ENCODE assay signal across 8 mouse cellular contexts in the genomic region with DNA sequence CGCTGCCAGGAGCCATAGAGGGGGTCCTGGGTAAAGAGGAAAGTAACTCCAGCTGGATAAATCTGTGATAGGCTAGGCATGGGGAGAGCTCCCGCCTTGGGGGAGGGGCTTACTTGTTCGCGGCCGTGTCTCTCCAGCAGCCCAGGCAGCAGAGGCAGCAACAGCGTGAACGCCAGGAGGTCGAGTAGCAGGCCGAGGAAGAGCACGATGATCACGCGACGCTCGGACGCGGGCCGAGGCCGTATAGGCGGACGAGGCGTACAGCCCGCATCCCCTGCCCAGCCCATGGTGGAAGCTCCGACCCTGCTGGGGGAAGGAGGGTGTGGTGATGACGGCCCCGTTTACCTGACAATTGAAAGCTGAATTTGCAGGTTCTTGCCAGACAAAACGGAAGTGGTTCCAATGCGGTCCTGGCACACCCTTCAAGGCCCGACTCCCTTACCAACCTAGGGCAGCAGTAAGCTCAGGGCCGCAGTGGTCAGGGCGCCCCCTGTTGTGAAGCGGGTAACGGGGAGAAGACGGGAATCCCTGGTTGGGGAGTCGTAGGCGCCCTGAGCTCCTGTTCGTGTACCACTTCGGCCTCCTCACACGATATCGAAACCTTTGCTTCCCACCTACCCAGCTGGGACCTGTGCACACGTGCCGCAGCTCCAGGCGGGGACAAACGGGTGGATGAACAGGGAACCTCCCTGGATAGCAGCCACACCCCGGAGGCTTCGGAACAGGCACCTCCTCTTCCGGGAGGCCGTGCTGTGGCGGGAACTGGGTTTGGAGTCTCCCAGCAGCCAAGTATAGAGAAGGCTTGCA. TPM values are rescaled to one million over a fixed set of nuclear protein-coding genes. Genes with fewer than 3 reads are reported as not detected.
DNase-seq lines count a peak whose midpoint lies in the region; ATAC-seq and TF ChIP-seq lines count a peak whose summit lies in the region.

Mfsd10 (minus strand) TSS at position 732 of the 807 bp plus-strand sequence.

- no peaks in the 10 kb centered on the region for H3K9me3 ChIP-seq in hindbrain, embryonic 13.5 days

- peak; percentile 89 for ATAC-seq in Patski
- ATAC-seq in hindbrain, embryonic 13.5 days (ENCODE audit: low FRiP score): peak; percentile 92

- in situ Hi-C loops in Patski (cut with MboI; ENCODE audit: low pct_unique_long_range_greater_than_20kb): loop anchor here (5.0 kb wide), 1 partner anchor 124 kb away; the partner anchor contains the start of gene Tnip2

- H3K27me3 ChIP-seq in Patski: no peaks in the 10 kb centered on the region
- no peaks in the 10 kb centered on the region for H3K27me3 ChIP-seq in hindbrain, embryonic 13.5 days

- POLR2A ChIA-PET in Patski (lab: Charles Lee): interaction anchor here (0.7 to 3.1 kb wide), 11 partner anchors 9 to 254 kb away, joined by 3 to 17 read pairs (median 4); partner anchors contain the start of genes Add1, Grk4 and Nop14

- peaks cover 32% of the 10 kb centered on the region for H3K4me1 ChIP-seq in hindbrain, embryonic 13.5 days (replicated peaks)

- no peak for DNase-seq in Patski (ENCODE audit: low read depth, low spot score)
- DNase-seq in cerebellum, postnatal 14 days: peak; percentile 84 to 85
- DNase-seq in frontal cortex, postnatal 14 days (ENCODE audit: low spot score in 2 of 2): peak; percentile 70 to 79
- DNase-seq in layer of hippocampus, postnatal 36 days: peak; percentile 78 to 79
- peak; percentile 87 for DNase-seq in lung, postnatal 36 days
- DNase-seq in retina, postnatal 7 days (ENCODE audit: low read depth, low spot score): peak; percentile 47
- DNase-seq in urinary bladder, adult 2 months (ENCODE audit: low spot score): peak; percentile 53

- under 1% methylated on average over 48 of the region's 48 CpGs for WGBS in hindbrain, embryonic 13.5 days

- H3K4me3 ChIP-seq in hindbrain, embryonic 13.5 days: peak within 1 kb of the TSS; percentile 55

- H3K27ac ChIP-seq in hindbrain, embryonic 13.5 days: peak within 1 kb of the TSS; percentile 88

- no peak for TF ChIP-seq CTCF in Patski (IDR thresholded peaks at IDR 0.05)

- H3K4me2 ChIP-seq in hindbrain, embryonic 13.5 days: peak within 1 kb of the TSS; percentile 88

- peak within 1 kb of the TSS; percentile 80 for H3K9ac ChIP-seq in hindbrain, embryonic 13.5 days

- H3K36me3 ChIP-seq in hindbrain, embryonic 13.5 days: peaks cover 80% of the 10 kb centered on the region

- CTCF ChIA-PET in Patski (lab: Charles Lee): interaction anchor here (0.9 to 4.9 kb wide), 17 partner anchors 9 to 123 kb away, joined by 3 to 30 read pairs (median 4); partner anchors contain the start of genes Grk4, Nop14 and Tnip2

RNA-seq across cellular contexts. Expression of gene Mfsd10, which starts in this region (rescaled TPM):
- 106 TPM for polyA plus RNA-seq in Patski (2021)
- 77.2 and 82.5 TPM in 2 replicates for polyA plus RNA-seq in hindbrain, embryonic 13.5 days (2015; fragmentation: Nextera tagmentation; extraction: Ambion mirVana)
- 10 to 100 TPM; 35.3 to 49.4 TPM for total RNA-seq in layer of hippocampus, postnatal 36 days (2021)
- polyA plus RNA-seq in urinary bladder, adult 2 months (2012; rRNA removed): 74.3 and 104 TPM in 2 replicates
